Mouse (Mus musculus) spleen, adult 18-20 months (tissue): Measurements from ENCODE around the gene Gm13023.
"Not testable (repeated sequence)": the region's sequence is repeated elsewhere in the genome, so short reads cannot be mapped to it uniquely, and the experiment has no call there.

ENCODE experiments used
- DNase-seq, 2 experiments: peaks; one replicate each; pipeline ENCODE4 v3.0.0; 2022; ENCODE audit warnings: mixed read lengths in 2 of 2

Gm13023 gene

DNA sequence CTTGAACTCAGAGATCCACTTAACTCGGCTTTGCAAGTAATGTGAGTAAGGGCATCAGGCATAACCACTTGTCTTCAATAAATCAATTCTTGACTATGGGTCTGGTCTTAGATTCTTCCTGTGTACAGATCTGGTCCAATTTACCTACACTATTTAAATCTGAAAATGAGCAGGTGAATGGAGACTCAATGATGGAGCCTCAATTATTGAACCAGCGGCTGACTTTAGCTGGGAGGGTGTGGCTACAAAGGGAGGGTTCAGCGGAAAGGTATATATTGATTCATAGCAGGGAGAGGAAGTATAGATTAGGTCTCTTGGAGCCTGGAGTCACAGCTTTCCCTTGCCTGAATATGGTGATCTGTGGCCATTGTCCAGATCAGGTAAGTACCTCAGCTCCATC lies at the start of gene Gm13023:
Gm13023 (plus strand) TSS at position 301 of the 400 bp plus-strand sequence.
- not testable (repeated sequence) for DNase-seq

DNA sequence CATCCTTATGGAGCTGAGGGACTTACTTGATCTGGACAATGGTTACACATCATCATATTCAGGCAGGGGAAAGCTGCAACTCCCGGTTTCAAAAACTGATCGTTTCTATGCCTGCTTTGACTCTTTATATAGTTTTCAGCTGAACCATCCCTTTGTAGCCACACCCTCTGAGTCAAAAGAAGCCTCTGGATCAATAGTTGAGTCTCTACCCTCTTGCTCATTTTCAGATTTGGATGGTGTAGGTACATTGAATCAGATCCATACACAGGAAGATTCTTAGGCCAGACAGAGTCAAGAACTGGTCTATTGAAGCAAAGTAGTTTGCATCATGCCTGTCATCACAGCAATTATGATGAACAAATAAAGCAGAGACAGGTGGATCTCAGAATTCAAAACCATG lies 26.8 kb downstream of the Gm13023 start, which contains the start of gene Gm13084:
Gm13084 (minus strand) TSS at position 101 of the 400 bp plus-strand sequence.
- DNase-seq = no peak
